ENCODE assay signal across 14 mouse cellular contexts in genomic region chr11:11732972-11733770, GRCm38 (mm10). TPM values are rescaled to one million over a fixed set of nuclear protein-coding genes. Genes with fewer than 3 reads are reported as not detected.
A peak's percentile ranks its signal among the peaks of the same experiment; 100 is the strongest.
DNase-seq lines count a peak whose midpoint lies in the region; ATAC-seq and TF ChIP-seq lines count a peak whose summit lies in the region.
"Had no signal": no experiment of that assay in that cellular context is flagged by ENCODE, and none has a peak within 500 bp of the region (broad histone marks: within the 10 kb centered on the region; RNA-seq: fewer than 3 reads in every experiment).

No protein-coding gene starts in this region.

- no peak for DNase-seq in kidney, postnatal 10 days
- peak; percentile 89 for DNase-seq in liver
- no peak for DNase-seq in B cell, adult 2 months
- no peak for DNase-seq in right cerebral cortex, postnatal 14 days
- DNase-seq in left cerebral cortex, adult 9 months (ENCODE audit: low spot score in 2 of 2): no peak
- DNase-seq: adrenal gland, postnatal 14 days; cerebellum, adult 9-11 months; forebrain, postnatal 0 days; kidney, adult 2 months had no signal

- H3K4me3 ChIP-seq in kidney, embryonic 15.5 days (replicated peaks): no peak overlapping the region
- no peak overlapping the region for H3K4me3 ChIP-seq in bone marrow, adult 2 months (replicated peaks; ENCODE audit: control insufficient read depth, low read depth, low read length)
- H3K4me3 ChIP-seq: embryonic facial prominence, embryonic 13.5 days; midbrain, embryonic 10.5 days had no signal

- TF ChIP-seq CTCF in bone marrow, adult 2 months (IDR thresholded peaks at IDR 0.05; ENCODE audit: control insufficient read depth, insufficient read depth, low read length): no peak

- WGBS in kidney, embryonic 15.5 days: 75% methylated on average over 8 of the region's 8 CpGs
- 63% methylated on average over 8 of the region's 8 CpGs for WGBS in bone marrow, adult 2 months

- H3K4me1 ChIP-seq in kidney, embryonic 15.5 days: no peaks in the 10 kb centered on the region
- peaks cover 25% of the 10 kb centered on the region for H3K4me1 ChIP-seq in bone marrow, adult 2 months (ENCODE audit: control insufficient read depth, insufficient read depth, low read length)
- H3K4me1 ChIP-seq: embryonic facial prominence, embryonic 13.5 days; midbrain, embryonic 10.5 days had no signal

- no peaks in the 10 kb centered on the region for H3K9me3 ChIP-seq in kidney, embryonic 15.5 days (replicated peaks)
- H3K9me3 ChIP-seq: embryonic facial prominence, embryonic 13.5 days; midbrain, embryonic 10.5 days had no signal

- H3K27me3 ChIP-seq in kidney, embryonic 15.5 days: no peaks in the 10 kb centered on the region
- H3K27me3 ChIP-seq: embryonic facial prominence, embryonic 13.5 days had no signal

- no peak overlapping the region for H3K4me2 ChIP-seq in kidney, embryonic 15.5 days
- H3K4me2 ChIP-seq: embryonic facial prominence, embryonic 13.5 days had no signal

- peak; percentile 82 for ATAC-seq in kidney, embryonic 15.5 days (replicated peaks; ENCODE audit: low FRiP score)
- ATAC-seq in megakaryocyte-erythroid progenitor cell, adult 5-6 weeks (replicated peaks; ENCODE audit: low FRiP score, low TSS enrichment, poor library complexity, severe bottlenecking): peak; percentile 39
- ATAC-seq: forebrain, postnatal 0 days had no signal

- TF ChIP-seq POLR2A in bone marrow, adult 2 months (IDR thresholded peaks at IDR 0.05; ENCODE audit: borderline replicate concordance, control insufficient read depth, low read depth, low read length): no peak

- H3K27ac ChIP-seq in kidney, embryonic 15.5 days: no peak overlapping the region
- peak overlapping the region; percentile 46 for H3K27ac ChIP-seq in bone marrow, adult 2 months (ENCODE audit: control insufficient read depth, insufficient read depth, low read depth, low read length, poor library complexity)
- H3K27ac ChIP-seq: embryonic facial prominence, embryonic 13.5 days; midbrain, embryonic 10.5 days had no signal

- H3K36me3 ChIP-seq in kidney, embryonic 15.5 days: no peaks in the 10 kb centered on the region
- H3K36me3 ChIP-seq: embryonic facial prominence, embryonic 13.5 days; midbrain, embryonic 10.5 days had no signal

- H3K9ac ChIP-seq in kidney, embryonic 15.5 days: no peak overlapping the region
- H3K9ac ChIP-seq: embryonic facial prominence, embryonic 13.5 days; forebrain, postnatal 0 days had no signal

RNA-seq across cellular contexts. Expression of gene Ikzf1, which starts 48.4 kb away (rescaled TPM):
- 0.85 and 1.3 TPM in 2 replicates for polyA plus RNA-seq in kidney, embryonic 15.5 days (2015; fragmentation: Nextera tagmentation; extraction: Ambion mirVana)
- polyA plus RNA-seq in bone marrow, adult 2 months (2011; ENCODE audit: insufficient read depth, insufficient read length, low replicate concordance, missing spikeins): 32.8 and 38.1 TPM in 2 replicates
- total RNA-seq in megakaryocyte-erythroid progenitor cell, adult 5-6 weeks (2014; fragmentation: Nextera tagmentation): 259 and 321 TPM in 2 replicates
- 239 and 294 TPM in 2 replicates for total RNA-seq in megakaryocyte-erythroid progenitor cell, adult 5-6 weeks (2017)

Comparison
In these comparisons a context has a peak if more than half of its experiments do, and no peak if none do; other contexts are left out.
1. RNA of gene Ikzf1, which starts 48.4 kb away (polyA plus RNA-seq): 32.8 to 38.1 TPM in bone marrow, adult 2 months; 0.85 to 1.3 TPM in kidney, embryonic 15.5 days; every median in the first group is over 10 times any median in the second.